Mouse (Mus musculus) embryonic facial prominence, embryonic 13.5 days (tissue): ENCODE measurements around the gene Ptprq. TPM values are rescaled to one million over a fixed set of nuclear protein-coding genes. Genes with fewer than 3 reads are reported as not detected.

Source experiments
- ATAC-seq: fragments of 200-750 bp; cut with Nextera tagmentation; 2 replicates; pipeline ENCODE4 v1.8.0; 2017; ENCODE audit warnings: low read depth; ENCODE audit not compliant: insufficient number of reproducible peaks, insufficient read depth, low FRiP score, low TSS enrichment
- H3K27ac ChIP-seq: fragments of 300-500 bp; sonication (generic); 2 replicates; pipeline ENCODE4 v1.5.1; 2015; ENCODE audit warnings: moderate library complexity, mild to moderate bottlenecking, inconsistent platforms
- H3K27me3 ChIP-seq: fragments of 300-500 bp; sonication (generic); 2 replicates; pipeline ENCODE4 v1.6.1; 2015; ENCODE audit warnings: mild to moderate bottlenecking, inconsistent platforms
- H3K36me3 ChIP-seq: fragments of 300-500 bp; sonication (generic); 2 replicates; pipeline ENCODE4 v1.6.1; 2015; ENCODE audit warnings: mild to moderate bottlenecking, inconsistent platforms
- H3K4me1 ChIP-seq: fragments of 300-500 bp; sonication (generic); 2 replicates; pipeline ENCODE4 v1.6.1; 2015; ENCODE audit warnings: inconsistent platforms
- H3K4me2 ChIP-seq: fragments of 300-500 bp; sonication (generic); 2 replicates; pipeline ENCODE4 v1.6.1; 2015; ENCODE audit warnings: moderate library complexity, mild to moderate bottlenecking, inconsistent platforms
- H3K4me3 ChIP-seq: fragments of 300-500 bp; sonication (generic); 2 replicates; pipeline ENCODE4 v1.5.1; 2015; ENCODE audit warnings: mild to moderate bottlenecking, inconsistent platforms
- H3K9ac ChIP-seq: fragments of 300-500 bp; sonication (generic); 2 replicates; pipeline ENCODE4 v1.6.1; 2015; ENCODE audit warnings: mild to moderate bottlenecking, inconsistent platforms
- H3K9me3 ChIP-seq: fragments of 300-500 bp; sonication (generic); 2 replicates; pipeline ENCODE4 v1.6.1; 2016; ENCODE audit warnings: inconsistent platforms
- WGBS: fragments of 180-500 bp; shearing (Covaris S2); methylation state at CpG from one replicate; pipeline ENCODE4 v1.1.7; 2015; ENCODE audit warnings: mixed read lengths; 5-methylcytosine and 5-hydroxymethylcytosine counted together
- polyA plus RNA-seq: library from polyadenylated mRNA; unstranded; fragments of >200 nt; fragmentation: Nextera tagmentation; extraction: Ambion mirVana; gene quantifications from 2 replicates; pipeline ENCODE4 v1.2.1, GENCODE M21; 2015

Ptprq gene
- polyA plus RNA-seq: 0.13 and 0.19 TPM in 2 replicates

DNA sequence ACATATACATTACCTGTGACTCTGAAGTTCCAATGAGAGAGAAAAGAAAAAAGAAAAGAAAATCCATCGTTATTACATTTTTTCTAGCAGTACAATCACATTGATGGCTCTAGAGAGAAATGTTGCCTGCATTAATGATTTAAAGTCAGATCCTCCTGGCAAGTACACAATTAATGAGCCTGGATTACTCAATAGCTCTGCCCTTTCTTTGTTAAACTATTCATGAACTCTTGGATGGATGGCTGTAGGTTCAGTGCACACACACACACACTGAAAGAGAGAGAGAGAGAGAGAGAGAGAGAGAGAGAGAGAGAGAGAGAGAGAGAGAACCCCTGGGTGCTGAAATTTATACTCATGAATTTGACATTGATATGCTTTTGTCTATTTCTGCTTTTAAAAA, at the start of gene Ptprq:
Ptprq (minus strand) TSS at position 246 of the 400 bp plus-strand sequence.
- 80% methylated on average over 1 of the region's 1 CpGs for WGBS

GRCm38 (mm10) chr10:107759624-107760023, 39.8 kb upstream of the Ptprq start:
- no peak for ATAC-seq
- H3K27ac ChIP-seq: no peak overlapping the region
- no peak overlapping the region for H3K4me2 ChIP-seq
- no peaks in the 10 kb centered on the region for H3K36me3 ChIP-seq
- H3K4me3 ChIP-seq: no peak overlapping the region
- H3K9me3 ChIP-seq: no peaks in the 10 kb centered on the region
- no peak overlapping the region for H3K9ac ChIP-seq
- no peaks in the 10 kb centered on the region for H3K27me3 ChIP-seq
- WGBS: 86% methylated on average over 1 of the region's 1 CpGs
- no peaks in the 10 kb centered on the region for H3K4me1 ChIP-seq

More for the DNA sequence above, at the start of gene Ptprq:
- H3K27me3 ChIP-seq: no peaks in the 10 kb centered on the region
- no peaks in the 10 kb centered on the region for H3K36me3 ChIP-seq
- no peaks in the 10 kb centered on the region for H3K4me1 ChIP-seq
- no peak within 1 kb of the TSS for H3K9ac ChIP-seq
- no peak within 1 kb of the TSS for H3K4me2 ChIP-seq
- H3K4me3 ChIP-seq: no peak within 1 kb of the TSS
- no peaks in the 10 kb centered on the region for H3K9me3 ChIP-seq
- no peak within 1 kb of the TSS for H3K27ac ChIP-seq
- no peak for ATAC-seq

- ATAC-seq: no peak
- Histone ChIP-seq H3K4me3 (no peak overlapping the region), H3K9me3 (no peaks in the 10 kb centered on the region), H3K27me3 (no peaks in the 10 kb centered on the region), H3K36me3 (no peaks in the 10 kb centered on the region), H3K27ac (no peak overlapping the region), H3K9ac (no peak overlapping the region), H3K4me2 (no peak overlapping the region), H3K4me1 (0 out of 2 replicates have a peak, but pooled peaks cover 6% of the 10 kb centered on the region)
- WGBS: 96% methylated on average over 3 of the region's 3 CpGs
These were observed 33.6 kb upstream of the Ptprq start for GRCm38 (mm10) chr10:107753471-107753870.

DNA sequence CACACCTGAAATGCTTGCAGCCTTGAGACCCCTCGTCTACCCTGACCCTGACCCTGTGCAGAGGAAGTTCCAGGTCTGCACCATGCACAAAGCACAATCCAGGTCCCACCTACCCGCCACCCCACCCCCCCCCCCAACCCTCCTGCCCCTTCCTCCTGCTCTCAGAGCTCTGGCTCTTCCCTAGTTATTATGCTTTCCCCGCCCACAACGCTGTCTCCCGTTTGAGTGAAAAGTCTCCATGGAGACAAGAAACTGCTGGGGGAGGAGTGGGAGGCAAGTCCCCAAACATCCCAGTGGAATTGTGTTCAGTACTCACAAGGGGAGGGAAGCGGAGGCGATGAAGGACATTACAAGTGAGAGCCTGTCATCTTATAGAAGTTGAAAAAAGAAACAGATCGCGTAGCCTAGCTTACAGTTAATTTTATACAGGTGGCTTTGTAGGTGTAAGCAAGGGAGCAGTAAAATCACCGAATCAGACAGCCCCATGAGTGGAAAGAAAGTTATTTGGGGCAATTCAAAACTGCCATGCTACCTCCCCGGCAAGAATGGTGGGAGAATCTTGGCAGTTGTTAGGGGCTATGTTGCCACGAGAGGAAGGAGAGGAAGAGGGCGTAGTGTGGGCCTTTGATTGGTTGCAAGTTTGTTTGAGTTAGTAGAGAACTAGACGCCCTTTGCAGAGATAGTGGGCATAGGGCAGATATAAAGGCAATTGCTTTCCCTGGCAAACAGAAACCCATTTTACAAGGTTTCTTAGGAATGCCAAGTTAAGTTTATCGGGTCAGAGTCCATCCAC, 32.7 kb upstream of the Ptprq start:
- Histone ChIP-seq H3K27ac (no peak overlapping the region), H3K27me3 (0 out of 2 replicates have a peak, but pooled peaks cover 4% of the 10 kb centered on the region), H3K4me1 (0 out of 2 replicates have a peak, but pooled peaks cover 6% of the 10 kb centered on the region), H3K9me3 (no peaks in the 10 kb centered on the region), H3K4me2 (peak overlapping the region; percentile 31), H3K9ac (no peak overlapping the region), H3K4me3 (no peak overlapping the region), H3K36me3 (no peaks in the 10 kb centered on the region)
- WGBS: 26% methylated on average over 15 of the region's 15 CpGs
- ATAC-seq: peak; percentile 56; the same call in 1 of the 2 replicates

DNA sequence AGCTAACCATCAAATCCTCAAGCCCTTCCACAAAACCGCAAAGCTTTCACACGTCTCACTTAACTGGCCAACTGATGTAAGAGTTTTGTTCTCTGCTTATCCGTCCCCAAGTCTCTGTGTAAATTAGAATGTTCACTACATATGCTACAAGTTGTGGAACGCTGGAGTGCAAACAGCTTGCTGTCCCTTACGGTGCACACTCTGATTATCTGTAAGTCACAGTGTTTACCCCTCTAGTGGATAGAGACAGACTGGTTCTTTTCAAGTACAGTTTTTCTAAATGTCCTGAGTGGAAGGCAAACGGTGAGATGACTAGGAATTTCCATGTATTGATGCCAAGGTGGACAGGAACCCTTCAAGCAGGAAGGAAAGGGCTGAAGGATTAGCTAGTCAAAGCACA, 32.1 kb upstream of the Ptprq start:
- Histone ChIP-seq H3K4me1 (peaks cover 7% of the 10 kb centered on the region; the same call in 1 of the 2 replicates), H3K9me3 (no peaks in the 10 kb centered on the region), H3K4me3 (no peak overlapping the region), H3K27ac (no peak overlapping the region), H3K9ac (no peak overlapping the region), H3K27me3 (0 out of 2 replicates have a peak, but pooled peaks cover 4% of the 10 kb centered on the region), H3K36me3 (no peaks in the 10 kb centered on the region), H3K4me2 (peak overlapping the region; percentile 31)
- WGBS: 33% methylated on average over 6 of the region's 6 CpGs
- no peak for ATAC-seq

DNA sequence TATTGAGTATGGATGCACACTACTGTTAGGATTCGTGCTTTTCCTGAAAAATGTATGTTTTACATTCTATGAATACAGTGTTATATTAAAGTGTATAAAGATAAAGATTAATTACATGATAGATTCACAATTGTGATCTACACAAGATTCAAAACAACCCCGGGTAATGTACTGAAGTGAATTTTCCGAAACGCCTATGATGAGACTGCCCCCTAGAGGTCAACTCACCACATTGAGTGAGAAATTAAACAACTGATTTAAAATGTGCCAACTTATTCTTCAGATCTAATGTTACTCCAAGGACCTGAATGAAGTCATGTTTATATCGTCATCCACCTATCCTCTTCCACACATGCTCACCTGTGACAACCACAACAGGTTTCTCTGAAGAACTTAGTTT, 27.7 kb upstream of the Ptprq start:
- Histone ChIP-seq H3K27me3 (peaks cover 9% of the 10 kb centered on the region; the same call in 1 of the 2 replicates), H3K27ac (no peak overlapping the region), H3K9me3 (no peaks in the 10 kb centered on the region), H3K4me1 (peaks cover 10% of the 10 kb centered on the region; the same call in 1 of the 2 replicates), H3K4me2 (no peak overlapping the region), H3K36me3 (no peaks in the 10 kb centered on the region), H3K9ac (no peak overlapping the region), H3K4me3 (no peak overlapping the region)
- ATAC-seq: no peak
- WGBS: 18% methylated on average over 5 of the region's 5 CpGs

GRCm38 (mm10) chr10:107746717-107747116, 26.9 kb upstream of the Ptprq start:
- H3K36me3 ChIP-seq: no peaks in the 10 kb centered on the region
- no peak overlapping the region for H3K27ac ChIP-seq
- peak overlapping the region; percentile 47 for H3K4me2 ChIP-seq
- H3K9me3 ChIP-seq: no peaks in the 10 kb centered on the region
- H3K4me3 ChIP-seq: no peak overlapping the region
- 12% methylated on average over 9 of the region's 9 CpGs for WGBS
- H3K4me1 ChIP-seq: peaks cover 4% of the 10 kb centered on the region; the same call in 1 of the 2 replicates
- ATAC-seq: no peak
- 0 out of 2 replicates have a peak overlapping the region, but pooled peaks have one; percentile 36 for H3K9ac ChIP-seq
- H3K27me3 ChIP-seq: peaks cover 9% of the 10 kb centered on the region; the same call in 1 of the 2 replicates

DNA sequence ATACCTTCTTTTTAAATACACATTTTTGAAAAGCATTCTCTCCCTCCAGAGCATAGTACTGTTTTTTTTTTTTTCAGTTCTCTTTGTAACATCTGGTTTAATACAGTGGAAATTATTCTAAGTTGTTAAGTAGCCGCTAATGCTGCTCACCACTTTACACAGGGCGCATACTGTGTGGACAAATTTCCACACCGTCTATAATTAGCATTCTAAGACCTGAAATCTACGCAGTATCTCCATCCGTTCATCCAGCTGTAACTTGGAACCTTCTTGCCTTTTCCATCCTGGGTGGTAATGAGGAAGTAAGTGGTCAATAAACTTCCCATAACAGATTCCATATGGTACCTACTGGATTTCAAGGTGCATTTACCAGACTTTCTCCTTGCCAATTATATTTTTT, 20.0 kb upstream of the Ptprq start:
- WGBS: 64% methylated on average over 5 of the region's 5 CpGs
- H3K4me2 ChIP-seq: no peak overlapping the region
- H3K4me3 ChIP-seq: no peak overlapping the region
- 0 out of 2 replicates have a peak, but pooled peaks cover 2% of the 10 kb centered on the region for H3K4me1 ChIP-seq
- H3K36me3 ChIP-seq: no peaks in the 10 kb centered on the region
- no peak overlapping the region for H3K9ac ChIP-seq
- no peak overlapping the region for H3K27ac ChIP-seq
- H3K27me3 ChIP-seq: no peaks in the 10 kb centered on the region
- no peak for ATAC-seq
- no peaks in the 10 kb centered on the region for H3K9me3 ChIP-seq

GRCm38 (mm10) chr10:107737743-107738142, 17.9 kb upstream of the Ptprq start:
- Histone ChIP-seq H3K4me1 (peaks cover 2% of the 10 kb centered on the region; the same call in 1 of the 2 replicates), H3K27me3 (no peaks in the 10 kb centered on the region), H3K9me3 (no peaks in the 10 kb centered on the region), H3K4me3 (no peak overlapping the region), H3K36me3 (no peaks in the 10 kb centered on the region), H3K27ac (no peak overlapping the region), H3K4me2 (no peak overlapping the region), H3K9ac (no peak overlapping the region)
- WGBS: 85% methylated on average over 6 of the region's 6 CpGs
- ATAC-seq: no peak

GRCm38 (mm10) chr10:107735448-107735847, 15.6 kb upstream of the Ptprq start:
- Histone ChIP-seq H3K4me1 (peaks cover 2% of the 10 kb centered on the region; the same call in 1 of the 2 replicates), H3K27ac (no peak overlapping the region), H3K4me3 (no peak overlapping the region), H3K27me3 (no peaks in the 10 kb centered on the region), H3K36me3 (no peaks in the 10 kb centered on the region), H3K9me3 (no peaks in the 10 kb centered on the region), H3K4me2 (no peak overlapping the region), H3K9ac (no peak overlapping the region)
- 27% methylated on average over 7 of the region's 7 CpGs for WGBS
- no peak for ATAC-seq

GRCm38 (mm10) chr10:107734327-107734726, 14.5 kb upstream of the Ptprq start:
- H3K4me2 ChIP-seq: no peak overlapping the region
- ATAC-seq: no peak
- H3K9ac ChIP-seq: no peak overlapping the region
- H3K9me3 ChIP-seq: no peaks in the 10 kb centered on the region
- no peak overlapping the region for H3K4me3 ChIP-seq
- no peak overlapping the region for H3K27ac ChIP-seq
- H3K4me1 ChIP-seq: peaks cover 2% of the 10 kb centered on the region; the same call in 1 of the 2 replicates
- H3K36me3 ChIP-seq: no peaks in the 10 kb centered on the region
- H3K27me3 ChIP-seq: no peaks in the 10 kb centered on the region

- Histone ChIP-seq H3K27me3 (no peaks in the 10 kb centered on the region), H3K27ac (no peak overlapping the region), H3K4me2 (no peak overlapping the region), H3K9ac (no peak overlapping the region), H3K36me3 (no peaks in the 10 kb centered on the region), H3K4me3 (no peak overlapping the region), H3K9me3 (no peaks in the 10 kb centered on the region), H3K4me1 (no peaks in the 10 kb centered on the region)
- 40% methylated on average over 7 of the region's 7 CpGs for WGBS
- ATAC-seq: no peak
These were observed 5.8 kb upstream of the Ptprq start for GRCm38 (mm10) chr10:107725631-107726030.
